Mouse (Mus musculus): Measurements from ENCODE around the gene Itpr3. TPM values are rescaled to one million over a fixed set of nuclear protein-coding genes. Genes with fewer than 3 reads are reported as not detected.

Gene Itpr3
- polyA plus RNA-seq, 1 experiment, result 42.0 TPM

DNA sequence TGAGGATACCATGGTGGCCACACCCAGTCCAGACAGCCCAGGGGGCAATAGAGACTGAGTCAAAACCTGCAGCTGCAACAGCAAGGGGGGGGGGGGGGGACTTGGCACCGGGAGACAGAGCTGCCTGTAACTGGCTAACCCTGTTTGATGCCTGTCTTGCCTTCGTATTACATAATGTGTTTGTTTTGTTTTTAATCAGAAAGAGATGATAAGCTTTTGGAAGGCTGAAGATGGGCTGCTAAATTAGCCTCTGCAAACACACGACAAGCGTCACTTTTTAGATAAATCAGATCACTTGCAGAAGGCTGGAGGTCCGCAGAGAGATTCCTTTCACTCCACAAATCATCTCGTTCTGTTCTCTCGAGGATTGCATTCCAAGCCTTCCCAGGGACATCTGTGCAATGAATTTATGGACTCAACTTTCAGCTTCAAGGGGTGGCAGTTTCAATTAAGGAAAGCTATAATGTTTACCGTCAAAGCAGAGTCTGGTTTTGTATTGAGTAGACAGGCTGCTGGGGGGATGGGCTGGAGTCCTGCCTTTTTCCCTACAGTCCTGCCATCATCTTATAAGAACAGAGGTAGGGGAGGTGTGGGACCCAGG lies 89.3 kb downstream of the Itpr3 start:
- Histone ChIP-seq H3K27ac (ENCODE audit: control insufficient read depth, insufficient read depth, low read length) (no peak overlapping the region), H3K36me3 (ENCODE audit: control insufficient read depth, insufficient read depth, low read length) (no peaks in the 10 kb centered on the region), H3K4me1 (replicated peaks; ENCODE audit: control insufficient read depth, insufficient read depth, low read length) (no peaks in the 10 kb centered on the region), H3K4me3 (ENCODE audit: control insufficient read depth, insufficient read depth, low read length) (no peak overlapping the region), H3K27me3 (ENCODE audit: control insufficient read depth, insufficient read depth, low read length) (no peaks in the 10 kb centered on the region)
- DNase-seq, result no peak
- TF ChIP-seq CTCF (IDR thresholded peaks at IDR 0.05; ENCODE audit: borderline replicate concordance, control insufficient read depth, extremely low read depth, insufficient read depth, low read length, poor library complexity) (no peak), POLR2A (IDR thresholded peaks at IDR 0.05; ENCODE audit: control insufficient read depth, extremely low read depth, insufficient read depth, low read length, poor library complexity) (no peak)
- 64% methylated on average over 8 of the region's 8 CpGs for WGBS

DNA sequence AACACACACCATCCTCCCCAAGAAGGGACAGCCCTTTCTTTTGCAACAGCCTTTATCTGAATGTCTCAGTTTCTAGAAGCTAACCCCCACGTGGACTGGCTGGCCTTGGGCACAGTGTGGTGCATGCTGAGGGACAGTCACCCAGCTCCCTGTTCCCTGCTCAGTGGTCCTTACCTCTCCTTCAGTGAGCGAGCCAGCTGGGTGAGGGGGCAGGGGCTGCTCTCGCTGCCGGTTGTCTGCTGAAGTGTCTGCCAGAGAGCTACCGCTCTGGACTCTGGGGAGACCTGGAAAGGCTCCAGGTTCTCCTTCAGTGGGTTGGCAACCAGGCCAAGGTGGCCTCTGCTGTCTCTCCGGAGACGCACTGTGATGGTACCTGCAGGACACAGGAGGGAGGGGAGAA lies 93.8 kb downstream of the Itpr3 start:
- H3K4me1 ChIP-seq (replicated peaks; ENCODE audit: control insufficient read depth, insufficient read depth, low read length), result no peaks in the 10 kb centered on the region
- TF ChIP-seq CTCF (IDR thresholded peaks at IDR 0.05; ENCODE audit: borderline replicate concordance, control insufficient read depth, extremely low read depth, insufficient read depth, low read length, poor library complexity) (no peak), POLR2A (IDR thresholded peaks at IDR 0.05; ENCODE audit: control insufficient read depth, extremely low read depth, insufficient read depth, low read length, poor library complexity) (no peak)
- no peak overlapping the region for H3K27ac ChIP-seq (ENCODE audit: control insufficient read depth, insufficient read depth, low read length)
- WGBS, result 87% methylated on average over 7 of the region's 7 CpGs
- H3K27me3 ChIP-seq (ENCODE audit: control insufficient read depth, insufficient read depth, low read length), result no peaks in the 10 kb centered on the region
- no peaks in the 10 kb centered on the region for H3K36me3 ChIP-seq (ENCODE audit: control insufficient read depth, insufficient read depth, low read length)
- H3K4me3 ChIP-seq (ENCODE audit: control insufficient read depth, insufficient read depth, low read length), result no peak overlapping the region
- DNase-seq, result no peak

DNA sequence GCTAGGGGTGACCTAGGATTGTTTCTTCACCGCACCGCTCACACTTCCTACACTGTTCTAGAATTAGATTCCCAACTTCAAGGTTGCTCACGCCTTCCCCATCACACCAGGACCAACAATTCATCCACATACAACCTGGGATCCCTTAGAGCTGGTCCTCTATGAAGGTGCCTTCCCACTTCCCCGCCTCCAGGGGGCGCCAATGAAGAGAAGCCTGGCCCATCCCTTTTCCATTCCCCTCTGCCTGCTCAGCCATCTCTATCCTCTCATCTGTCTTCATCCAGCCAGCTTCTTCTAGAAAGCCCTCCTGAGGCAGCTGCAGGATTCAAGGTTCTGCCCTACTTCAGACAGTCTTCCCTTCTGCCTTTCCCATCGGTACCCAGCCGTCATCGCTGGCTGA lies 94.3 kb downstream of the Itpr3 start:
- Histone ChIP-seq H3K36me3 (ENCODE audit: control insufficient read depth, insufficient read depth, low read length) (no peaks in the 10 kb centered on the region), H3K4me1 (replicated peaks; ENCODE audit: control insufficient read depth, insufficient read depth, low read length) (no peaks in the 10 kb centered on the region), H3K27me3 (ENCODE audit: control insufficient read depth, insufficient read depth, low read length) (no peaks in the 10 kb centered on the region), H3K4me3 (ENCODE audit: control insufficient read depth, insufficient read depth, low read length) (no peak overlapping the region), H3K27ac (ENCODE audit: control insufficient read depth, insufficient read depth, low read length) (no peak overlapping the region)
- peak; percentile 38 for DNase-seq
- TF ChIP-seq CTCF (IDR thresholded peaks at IDR 0.05; ENCODE audit: borderline replicate concordance, control insufficient read depth, extremely low read depth, insufficient read depth, low read length, poor library complexity), result peak; percentile 72; the same call in 1 of the 2 replicates
- TF ChIP-seq POLR2A (IDR thresholded peaks at IDR 0.05; ENCODE audit: control insufficient read depth, extremely low read depth, insufficient read depth, low read length, poor library complexity), result no peak
- WGBS, result 78% methylated on average over 8 of the region's 8 CpGs

DNA sequence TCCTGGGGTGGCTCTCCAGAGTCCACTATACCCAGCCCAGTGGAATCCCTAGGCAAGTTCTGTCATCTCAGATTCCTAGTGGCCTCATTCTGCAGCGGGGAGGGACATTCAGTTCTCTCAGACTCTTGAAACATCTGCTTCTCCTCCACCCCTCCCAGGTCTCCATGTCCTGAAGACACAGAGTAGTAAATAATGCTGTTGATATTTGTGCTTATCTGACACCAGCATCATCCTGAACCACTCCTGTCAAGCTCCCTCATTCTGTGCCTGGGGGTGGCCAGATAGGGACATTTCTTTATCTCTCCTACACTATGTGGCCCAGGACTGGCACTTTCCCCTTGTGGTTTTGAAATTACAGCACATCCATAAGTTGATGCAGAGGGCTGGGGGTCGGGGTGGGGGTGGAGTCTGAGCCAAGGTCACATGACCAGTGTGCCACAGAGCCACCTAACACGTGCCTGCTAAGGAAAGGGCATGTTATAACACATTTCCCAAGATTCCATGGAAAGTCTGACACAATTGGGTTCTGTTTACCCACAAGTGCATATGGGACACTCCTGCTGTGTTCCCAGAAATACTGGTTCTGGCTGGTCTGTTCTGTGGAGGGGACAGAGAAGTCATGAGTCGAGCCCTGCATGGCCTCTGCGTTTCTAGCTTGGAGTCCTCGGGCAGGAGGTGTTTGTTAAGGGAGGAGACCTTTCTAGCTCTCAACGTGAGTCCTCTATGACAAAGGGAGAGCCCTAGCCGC lies 96.0 kb downstream of the Itpr3 start:
- 70% methylated on average over 8 of the region's 8 CpGs for WGBS
- Histone ChIP-seq H3K36me3 (ENCODE audit: control insufficient read depth, insufficient read depth, low read length) (no peaks in the 10 kb centered on the region), H3K4me1 (replicated peaks; ENCODE audit: control insufficient read depth, insufficient read depth, low read length) (no peaks in the 10 kb centered on the region), H3K27me3 (ENCODE audit: control insufficient read depth, insufficient read depth, low read length) (no peaks in the 10 kb centered on the region), H3K4me3 (ENCODE audit: control insufficient read depth, insufficient read depth, low read length) (no peak overlapping the region), H3K27ac (ENCODE audit: control insufficient read depth, insufficient read depth, low read length) (no peak overlapping the region)
- no peak for TF ChIP-seq POLR2A (IDR thresholded peaks at IDR 0.05; ENCODE audit: control insufficient read depth, extremely low read depth, insufficient read depth, low read length, poor library complexity)
- no peak for TF ChIP-seq CTCF (IDR thresholded peaks at IDR 0.05; ENCODE audit: borderline replicate concordance, control insufficient read depth, extremely low read depth, insufficient read depth, low read length, poor library complexity)
- no peak for DNase-seq

DNA sequence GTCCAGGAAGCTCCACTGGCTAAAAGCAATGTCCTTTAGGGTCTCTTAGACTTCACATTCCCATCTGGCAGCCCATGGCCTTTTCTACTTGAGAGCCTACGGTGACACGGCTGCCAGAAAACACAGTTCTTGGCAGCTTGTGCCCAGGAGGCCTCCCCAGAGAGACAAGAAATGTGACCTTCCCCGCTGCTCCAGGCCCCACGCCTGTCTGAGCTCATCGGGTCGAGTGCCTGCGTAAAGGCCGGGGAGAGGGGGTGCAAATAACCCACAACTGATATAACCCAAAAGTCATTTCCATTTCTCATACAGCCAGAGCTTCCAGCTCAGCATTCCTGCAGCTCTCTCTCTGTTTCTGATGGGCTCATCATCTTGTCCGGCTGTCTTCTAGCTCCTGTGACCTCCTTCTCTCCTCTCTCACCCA lies 96.7 kb downstream of the Itpr3 start:
- Histone ChIP-seq H3K36me3 (ENCODE audit: control insufficient read depth, insufficient read depth, low read length) (no peaks in the 10 kb centered on the region), H3K4me1 (replicated peaks; ENCODE audit: control insufficient read depth, insufficient read depth, low read length) (no peaks in the 10 kb centered on the region), H3K4me3 (ENCODE audit: control insufficient read depth, insufficient read depth, low read length) (no peak overlapping the region), H3K27ac (ENCODE audit: control insufficient read depth, insufficient read depth, low read length) (no peak overlapping the region), H3K27me3 (ENCODE audit: control insufficient read depth, insufficient read depth, low read length) (no peaks in the 10 kb centered on the region)
- TF ChIP-seq POLR2A (IDR thresholded peaks at IDR 0.05; ENCODE audit: control insufficient read depth, extremely low read depth, insufficient read depth, low read length, poor library complexity) (no peak), CTCF (IDR thresholded peaks at IDR 0.05; ENCODE audit: borderline replicate concordance, control insufficient read depth, extremely low read depth, insufficient read depth, low read length, poor library complexity) (no peak)
- WGBS, result 91% methylated on average over 9 of the region's 9 CpGs
- no peak for DNase-seq

DNA sequence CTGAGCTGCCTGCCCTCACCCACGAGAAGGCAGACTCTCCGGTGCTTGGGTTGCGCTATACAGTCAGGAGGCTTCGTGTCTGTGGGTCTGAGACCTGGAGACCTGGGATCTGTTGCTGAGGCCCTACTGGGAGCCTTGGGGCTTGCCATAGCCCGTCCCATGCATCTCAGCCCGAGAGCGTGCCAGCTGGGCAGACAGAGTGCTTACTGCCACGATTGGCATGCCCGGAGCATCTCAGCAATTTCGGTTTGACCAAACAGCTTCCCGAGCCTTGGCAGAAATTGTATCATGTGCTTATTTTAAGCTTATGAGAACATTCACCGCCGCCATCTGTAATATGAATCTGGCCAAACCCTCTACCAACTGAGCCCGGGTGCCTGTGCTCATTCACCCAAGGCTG lies 97.2 kb downstream of the Itpr3 start:
- no peak for TF ChIP-seq CTCF (IDR thresholded peaks at IDR 0.05; ENCODE audit: borderline replicate concordance, control insufficient read depth, extremely low read depth, insufficient read depth, low read length, poor library complexity)
- no peak for TF ChIP-seq POLR2A (IDR thresholded peaks at IDR 0.05; ENCODE audit: control insufficient read depth, extremely low read depth, insufficient read depth, low read length, poor library complexity)
- no peaks in the 10 kb centered on the region for H3K36me3 ChIP-seq (ENCODE audit: control insufficient read depth, insufficient read depth, low read length)
- WGBS, result 94% methylated on average over 14 of the region's 14 CpGs
- no peak for DNase-seq
- H3K4me3 ChIP-seq (ENCODE audit: control insufficient read depth, insufficient read depth, low read length), result no peak overlapping the region
- no peak overlapping the region for H3K27ac ChIP-seq (ENCODE audit: control insufficient read depth, insufficient read depth, low read length)
- H3K4me1 ChIP-seq (replicated peaks; ENCODE audit: control insufficient read depth, insufficient read depth, low read length), result no peaks in the 10 kb centered on the region
- H3K27me3 ChIP-seq (ENCODE audit: control insufficient read depth, insufficient read depth, low read length), result no peaks in the 10 kb centered on the region
